Mouse (Mus musculus) thymus, adult 2 months (tissue): Measurements from ENCODE around the gene Gm37240.

Source experiments
- CTCF ChIP-seq: fragments of 200-500 bp; IDR thresholded peaks from 2 replicates; pipeline ENCODE4 v1.5.1; 2012; ENCODE audit warnings: mild to moderate bottlenecking, control low read depth, low read length, moderate library complexity, borderline replicate concordance; ENCODE audit not compliant: control insufficient read depth, poor library complexity, insufficient read depth; ENCODE audit errors: extremely low read depth
- POLR2A ChIP-seq: fragments of 200-500 bp; IDR thresholded peaks from 2 replicates; pipeline ENCODE4 v1.6.1; 2012; ENCODE audit warnings: mild to moderate bottlenecking, low read length, control low read depth, moderate library complexity; ENCODE audit not compliant: control insufficient read depth, poor library complexity, insufficient read depth; ENCODE audit errors: extremely low read depth

- TF ChIP-seq CTCF (0 out of 2 replicates have a peak, but pooled peaks have one; percentile 26), POLR2A (no peak)
Observed at GRCm38 (mm10) chr3:84681699-84682098, 1205.6 kb downstream of the Gm37240 start.
